Mouse (Mus musculus) CH12.LX (cell line): Measurements from ENCODE around the gene Jak1. TPM values are rescaled to one million over a fixed set of nuclear protein-coding genes. Genes with fewer than 3 reads are reported as not detected.

Experiments used
- DNase-seq: peaks from one replicate; pipeline ENCODE4 v3.0.0-alpha.2; 2013; ENCODE audit errors: extremely low read depth
- H3K27ac ChIP-seq: 2 replicates; pipeline ENCODE4 v1.5.1; 2012; ENCODE audit warnings: low read depth, mild to moderate bottlenecking, control low read depth, moderate library complexity; ENCODE audit not compliant: insufficient read depth
- H3K27me3 ChIP-seq: replicated peaks from 2 replicates; pipeline ENCODE3; 2012; ENCODE audit warnings: inconsistent platforms
- H3K36me3 ChIP-seq, 2 experiments: replicated peaks in 1 of 2; 2 replicates each; pipeline versions ENCODE3 to v1.6.1; 2012; ENCODE audit warnings: inconsistent platforms in 1 of 2, low read length in 1 of 2, mild to moderate bottlenecking in 1 of 2, mixed read lengths in 1 of 2, moderate library complexity in 1 of 2; ENCODE audit not compliant: control insufficient read depth in 1 of 2, insufficient read depth in 1 of 2
- H3K4me1 ChIP-seq, 2 experiments: 2 replicates each; pipeline ENCODE4 v1.6.1; 2012; ENCODE audit warnings: inconsistent platforms in 1 of 2, moderate library complexity in 1 of 2; ENCODE audit not compliant: insufficient read depth in 2 of 2, control insufficient read depth in 1 of 2
- H3K4me2 ChIP-seq: 2 replicates; pipeline ENCODE4 v1.6.1; 2012; ENCODE audit warnings: low read depth, mild to moderate bottlenecking, control low read depth; ENCODE audit not compliant: poor library complexity, insufficient read depth, severe bottlenecking
- H3K4me3 ChIP-seq, 3 experiments: fragments of 150-350 bp in 1 of 3; sonication (generic) in 1 of 3; replicated peaks in 1 of 3; 2 replicates each; pipeline versions ENCODE3 to v1.5.1; 2011 to 2012; ENCODE audit warnings: low read depth in 2 of 3, low read length in 2 of 3, mild to moderate bottlenecking in 2 of 3, moderate library complexity in 2 of 3, control low read depth in 1 of 3, improper control_type of control experiment in 1 of 3, inconsistent platforms in 1 of 3, mixed read lengths in 1 of 3; ENCODE audit not compliant: poor library complexity in 1 of 3
- H3K79me2 ChIP-seq: replicated peaks from 2 replicates; pipeline ENCODE4 v1.6.1; 2012; ENCODE audit warnings: mild to moderate bottlenecking, moderate library complexity; ENCODE audit not compliant: control insufficient read depth, poor library complexity, insufficient read depth, severe bottlenecking; ENCODE audit errors: extremely low read depth
- H3K9ac ChIP-seq: 2 replicates; pipeline ENCODE4 v1.6.1; 2012; ENCODE audit warnings: low read depth, mild to moderate bottlenecking, control low read depth, moderate library complexity; ENCODE audit not compliant: insufficient read depth
- H3K9me3 ChIP-seq: replicated peaks from 2 replicates; pipeline ENCODE3; 2012; ENCODE audit warnings: low read length, inconsistent platforms, mixed read lengths
- BHLHE40 ChIP-seq: IDR thresholded peaks from 2 replicates; pipeline ENCODE4 v1.6.1; 2011; ENCODE audit warnings: mild to moderate bottlenecking, low read depth, low read length, improper control_type of control experiment
- CHD2 ChIP-seq: IDR thresholded peaks from 2 replicates; pipeline ENCODE4 v1.6.1; 2011; ENCODE audit warnings: low read length, improper control_type of control experiment
- CTCF ChIP-seq, 2 experiments: IDR thresholded peaks in 1 of 2; conservative IDR thresholded peaks in 1 of 2; 2 replicates each; pipeline ENCODE4 v1.5.1; 2011 to 2012; ENCODE audit warnings: low read depth in 2 of 2, low read length in 2 of 2, improper control_type of control experiment in 1 of 2, inconsistent platforms in 1 of 2, mild to moderate bottlenecking in 1 of 2, moderate library complexity in 1 of 2
- E2F4 ChIP-seq: IDR thresholded peaks from 2 replicates; pipeline ENCODE4 v1.6.1; 2011; ENCODE audit warnings: low read depth, low read length, improper control_type of control experiment; ENCODE audit not compliant: insufficient replicate concordance
- EP300 ChIP-seq: IDR thresholded peaks from 2 replicates; pipeline ENCODE4 v1.6.1; 2011; ENCODE audit warnings: low read length, improper control_type of control experiment
- ETS1 ChIP-seq: conservative IDR thresholded peaks from 2 replicates; pipeline ENCODE4 v1.6.1; 2012; ENCODE audit warnings: low read depth, mild to moderate bottlenecking, inconsistent platforms, low read length, improper control_type of control experiment, moderate library complexity
- IRF4 ChIP-seq: IDR thresholded peaks from 2 replicates; pipeline ENCODE4 v1.6.1; 2014; ENCODE audit warnings: low read depth, mild to moderate bottlenecking, inconsistent platforms, low read length, improper control_type of control experiment
- JUND ChIP-seq: conservative IDR thresholded peaks from 2 replicates; pipeline ENCODE4 v1.6.1; 2011; ENCODE audit warnings: low read depth, low read length, improper control_type of control experiment
- MAX ChIP-seq: IDR thresholded peaks from 2 replicates; pipeline ENCODE4 v1.6.1; 2011; ENCODE audit warnings: low read length, improper control_type of control experiment
- MEF2A ChIP-seq: IDR thresholded peaks from 2 replicates; pipeline ENCODE4 v1.6.1; 2014; ENCODE audit warnings: low read depth, mild to moderate bottlenecking, inconsistent platforms, low read length, improper control_type of control experiment, borderline replicate concordance
- MXI1 ChIP-seq: IDR thresholded peaks from 2 replicates; pipeline ENCODE4 v1.6.1; 2011; ENCODE audit warnings: mild to moderate bottlenecking, low read depth, low read length, improper control_type of control experiment
- MYC ChIP-seq: IDR thresholded peaks from 2 replicates; pipeline ENCODE4 v1.6.1; 2011; ENCODE audit warnings: low read depth, mild to moderate bottlenecking, improper control_type of control experiment, low read length
- NELFE ChIP-seq: IDR thresholded peaks from 2 replicates; pipeline ENCODE4 v1.6.1; 2011; ENCODE audit warnings: low read depth, low read length, improper control_type of control experiment
- NRF1 ChIP-seq: IDR thresholded peaks from 2 replicates; pipeline ENCODE4 v1.6.1; 2014; ENCODE audit warnings: low read depth, mild to moderate bottlenecking, inconsistent platforms, low read length, improper control_type of control experiment, moderate library complexity
- PAX5 ChIP-seq: IDR thresholded peaks from 2 replicates; pipeline ENCODE4 v1.6.1; 2012; ENCODE audit warnings: low read length, inconsistent platforms, mixed read lengths
- POLR2AphosphoS2 ChIP-seq: IDR thresholded peaks from 2 replicates; pipeline ENCODE4 v1.6.1; 2011; ENCODE audit warnings: low read depth, low read length, improper control_type of control experiment
- RAD21 ChIP-seq: IDR thresholded peaks from 2 replicates; pipeline ENCODE4 v1.6.1; 2011; ENCODE audit warnings: low read depth, mild to moderate bottlenecking, low read length, improper control_type of control experiment, moderate library complexity
- RCOR1 ChIP-seq: conservative IDR thresholded peaks from 2 replicates; pipeline ENCODE4 v1.6.1; 2012; ENCODE audit warnings: low read depth, mild to moderate bottlenecking, inconsistent platforms, low read length, improper control_type of control experiment
- SIN3A ChIP-seq: IDR thresholded peaks from 2 replicates; pipeline ENCODE4 v1.6.1; 2012; ENCODE audit warnings: low read length, improper control_type of control experiment, inconsistent platforms
- SMC3 ChIP-seq: IDR thresholded peaks from 2 replicates; pipeline ENCODE4 v1.6.1; 2011; ENCODE audit warnings: low read depth, low read length, improper control_type of control experiment
- TBP ChIP-seq: conservative IDR thresholded peaks from 2 replicates; pipeline ENCODE4 v1.6.1; 2011; ENCODE audit warnings: low read depth, low read length, improper control_type of control experiment
- USF1 ChIP-seq: IDR thresholded peaks from 2 replicates; pipeline ENCODE4 v1.6.1; 2014; ENCODE audit warnings: low read depth, mild to moderate bottlenecking, inconsistent platforms, low read length, improper control_type of control experiment
- ZC3H11A ChIP-seq: IDR thresholded peaks from 2 replicates; pipeline ENCODE4 v1.6.1; 2012; ENCODE audit warnings: low read depth, mild to moderate bottlenecking, inconsistent platforms, low read length, improper control_type of control experiment
- ZNF384 ChIP-seq: IDR thresholded peaks from 2 replicates; pipeline ENCODE4 v1.6.1; 2012; ENCODE audit warnings: low read depth, low read length, improper control_type of control experiment, inconsistent platforms
- dilution Hi-C: fragments of 300-500 bp; cut with MboI; formaldehyde crosslinking; loops from 2 replicates; pipeline ENCODE4 v1.14.3; 2020; ENCODE audit warnings: low sequenced_read_pairs; ENCODE audit not compliant: extremely low pct_unique_long_range_greater_than_20kb, extremely low pct_ligation_motif_present
- in situ Hi-C: fragments of 300-500 bp; cut with MboI; formaldehyde crosslinking; loops from 3 replicates; pipeline ENCODE4 v1.14.3; 2019; ENCODE audit warnings: low sequenced_read_pairs, low pct_ligation_motif_present, low pct_unique_long_range_greater_than_20kb, mixed read lengths
- polyA plus RNA-seq: library from polyadenylated mRNA; unstranded; fragments of >175 nt; gene quantifications from 2 replicates; pipeline ENCODE4 v1.2.1, GENCODE M21; 2012; ENCODE audit warnings: low read depth; ENCODE audit not compliant: insufficient read length
- total RNA-seq, 2 experiments: library from RNA; depleted of rRNA; stranded (reverse); fragments of 300-350 nt in 1 of 2; fragments of >200 nt in 1 of 2; gene quantifications; 2 replicates each; pipeline ENCODE4 v1.2.3; 2012 to 2014

Gene Jak1
- total and polyA plus RNA-seq, 3 experiments: 28.6 to 51.4 (median 33.9) TPM

DNA sequence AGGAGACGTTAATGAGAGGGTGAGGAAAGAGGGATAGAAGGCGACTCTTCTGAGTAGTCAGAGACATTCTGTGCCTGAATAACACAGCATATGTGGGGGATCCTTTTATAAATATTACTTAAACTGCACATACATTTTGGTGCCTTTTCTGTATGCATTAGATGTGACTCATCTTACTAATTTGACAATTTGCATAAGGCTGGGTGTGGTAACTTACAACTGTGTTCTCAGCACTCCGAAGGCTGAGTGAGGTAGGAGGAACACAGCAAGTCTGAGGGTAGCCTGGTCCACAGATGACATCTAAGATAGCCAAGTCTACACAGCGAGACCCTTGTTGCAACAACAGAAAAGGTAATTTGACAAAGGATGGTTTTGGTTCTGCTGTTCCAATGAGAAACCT lies 39.0 kb upstream of the Jak1 start:
- Histone ChIP-seq H3K36me3 (no peaks in the 10 kb centered on the region), H3K27ac (no peak overlapping the region), H3K4me1 (peaks cover 0 to 2% of the 10 kb centered on the region in 2 experiments; a peak in 1 of 4 replicates), H3K9ac (no peak overlapping the region), H3K27me3 (no peaks in the 10 kb centered on the region), H3K9me3 (no peaks in the 10 kb centered on the region), H3K4me3 (no peak overlapping the region), H3K79me2 (no peaks in the 10 kb centered on the region), H3K4me2 (no peak overlapping the region)
- TF ChIP-seq IRF4 (no peak), ZC3H11A (no peak), NELFE (no peak), USF1 (no peak), RAD21 (no peak), E2F4 (no peak), SMC3 (no peak), JUND (no peak), PAX5 (no peak), MXI1 (no peak), ETS1 (no peak), SIN3A (no peak), MAX (no peak), POLR2AphosphoS2 (no peak), CTCF (conservative IDR thresholded peaks at IDR 0.05 in 1 of 2, IDR thresholded peaks at IDR 0.05 in 1 of 2; ENCODE audit: low read depth in 2 of 2, low read length in 2 of 2) (no peak), BHLHE40 (no peak), EP300 (no peak), ZNF384 (no peak)
- no peak for DNase-seq
- dilution Hi-C loops: no loop called here
- in situ Hi-C loops: no loop called here

DNA sequence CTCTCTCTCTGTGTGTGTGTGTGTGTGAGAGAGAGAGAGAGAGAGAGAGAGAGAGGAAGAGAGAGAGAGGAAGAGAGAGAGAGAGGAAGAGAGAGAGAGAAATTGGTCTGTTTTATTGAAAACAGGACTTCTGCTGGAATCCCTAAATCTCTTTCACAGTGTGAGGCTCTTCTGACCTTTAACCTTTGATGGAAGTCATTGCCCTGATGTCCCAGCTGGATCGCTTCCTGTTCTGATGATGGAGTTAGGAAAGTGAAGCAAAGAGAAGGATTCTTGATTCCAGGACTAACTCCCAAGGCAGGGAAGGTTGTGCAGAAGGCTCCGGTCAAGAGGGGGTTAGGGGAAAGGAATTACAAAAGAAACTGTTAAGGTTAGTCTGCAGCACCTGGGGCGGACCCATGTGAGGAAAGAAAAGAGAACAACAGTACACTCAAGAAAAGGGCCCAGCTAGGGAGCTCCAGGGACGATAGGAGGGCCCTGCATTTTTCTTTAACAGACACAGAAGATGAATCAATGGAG lies 35.4 kb upstream of the Jak1 start:
- TF ChIP-seq MEF2A (no peak), E2F4 (no peak), RCOR1 (no peak), NRF1 (no peak), PAX5 (no peak), CHD2 (no peak), MYC (no peak), TBP (no peak)
- Histone ChIP-seq H3K27me3 (no peaks in the 10 kb centered on the region), H3K9ac (no peak overlapping the region), H3K4me3 (no peak overlapping the region), H3K27ac (no peak overlapping the region), H3K9me3 (no peaks in the 10 kb centered on the region), H3K4me1 (peaks cover 0 to 2% of the 10 kb centered on the region in 2 experiments; a peak in 1 of 4 replicates), H3K4me2 (no peak overlapping the region), H3K36me3 (no peaks in the 10 kb centered on the region), H3K79me2 (no peaks in the 10 kb centered on the region)
- no peak for DNase-seq
- in situ Hi-C loops: no loop called here
- dilution Hi-C loops: no loop called here
